Mouse (Mus musculus) heart, embryonic 16.5 days (tissue): ENCODE results near the gene Ifit1. TPM values are rescaled to one million over a fixed set of nuclear protein-coding genes. Genes with fewer than 3 reads are reported as not detected.

Experiments
- ATAC-seq: fragments of 200-750 bp; cut with Nextera tagmentation; replicated peaks from 2 replicates; pipeline ENCODE4 v1.8.0; 2017; ENCODE audit warnings: moderate number of reproducible peaks; ENCODE audit not compliant: insufficient read depth, low FRiP score; ENCODE audit errors: extremely low read depth
- H3K27ac ChIP-seq: fragments of 300-500 bp; sonication (generic); 2 replicates; pipeline ENCODE4 v1.5.1; 2014; ENCODE audit warnings: mild to moderate bottlenecking, low read length, control low read depth, moderate library complexity
- H3K27me3 ChIP-seq: fragments of 300-500 bp; sonication (generic); 2 replicates; pipeline ENCODE4 v1.6.1; 2014; ENCODE audit warnings: low read length, mixed read lengths; ENCODE audit not compliant: control insufficient read depth, insufficient read depth
- H3K36me3 ChIP-seq: fragments of 300-500 bp; sonication (generic); 2 replicates; pipeline ENCODE4 v1.6.1; 2014; ENCODE audit not compliant: control insufficient read depth, insufficient read depth
- H3K4me1 ChIP-seq: fragments of 300-500 bp; sonication (generic); 2 replicates; pipeline ENCODE4 v1.6.1; 2014; ENCODE audit warnings: low read length, mixed read lengths; ENCODE audit not compliant: control insufficient read depth, insufficient read depth
- H3K4me2 ChIP-seq: fragments of 300-500 bp; sonication (generic); 2 replicates; pipeline ENCODE4 v1.6.1; 2014; ENCODE audit warnings: low read depth, mild to moderate bottlenecking, control low read depth, low read length
- H3K4me3 ChIP-seq: fragments of 300-500 bp; sonication (generic); 2 replicates; pipeline ENCODE4 v1.5.1; 2014; ENCODE audit warnings: mild to moderate bottlenecking, control low read depth, low read length
- H3K9ac ChIP-seq: fragments of 300-500 bp; sonication (generic); 2 replicates; pipeline ENCODE4 v1.6.1; 2014; ENCODE audit warnings: low read length, control low read depth
- H3K9me3 ChIP-seq: fragments of 300-500 bp; sonication (generic); replicated peaks from 2 replicates; pipeline ENCODE4 v1.6.1; 2016; ENCODE audit warnings: low read length; ENCODE audit not compliant: control insufficient read depth
- WGBS: fragments of 180-500 bp; shearing (Covaris S2); extraction: QIAGEN DNeasy Blood & Tissue Kit; methylation state at CpG from one replicate; pipeline ENCODE4 v1.1.7; 2014; 5-methylcytosine and 5-hydroxymethylcytosine counted together
- polyA plus RNA-seq: library from polyadenylated mRNA; unstranded; fragments of >200 nt; fragmentation: Nextera tagmentation; extraction: Ambion mirVana; gene quantifications from 2 replicates; pipeline ENCODE4 v1.2.1, GENCODE M21; 2015

Ifit1 gene
- polyA plus RNA-seq, 1 experiment from 2014 or later, result 3.0 TPM

DNA sequence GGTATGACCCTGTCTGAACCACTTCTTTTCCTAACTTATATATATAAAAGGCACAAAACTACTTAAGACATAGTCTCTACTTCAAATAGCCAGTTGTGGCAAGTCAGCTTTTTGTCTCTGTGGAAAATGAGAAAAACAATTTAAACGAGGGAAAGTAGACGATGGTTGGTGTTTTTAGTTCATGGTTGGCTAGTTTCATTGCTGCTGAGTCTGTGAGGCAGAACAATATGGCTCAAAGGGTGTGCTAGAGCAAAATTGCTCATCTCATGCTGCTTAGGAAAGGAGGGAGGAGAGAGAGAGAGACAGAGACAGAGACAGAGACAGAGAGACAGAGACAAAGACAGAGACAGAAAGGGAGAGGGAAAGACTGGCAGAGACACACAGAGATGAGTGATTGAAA is 58.6 kb downstream of the Ifit1 start:
- WGBS, result 83% methylated on average over 2 of the region's 2 CpGs
- H3K4me3 ChIP-seq, result no peak overlapping the region

More for the DNA sequence above, 58.6 kb downstream of the Ifit1 start:
- Histone ChIP-seq H3K27me3 (no peaks in the 10 kb centered on the region), H3K4me2 (no peak overlapping the region), H3K36me3 (no peaks in the 10 kb centered on the region), H3K9ac (no peak overlapping the region), H3K9me3 (no peaks in the 10 kb centered on the region), H3K27ac (no peak overlapping the region), H3K4me1 (no peaks in the 10 kb centered on the region)
- ATAC-seq, result no peak

Other genes with a start within 250 kb of the Ifit1 start
- 2.5 and 3.4 TPM in 2 replicates for gene Ch25h, start 165.7 kb upstream of the Ifit1 start, polyA plus RNA-seq
- 28.9 and 32.0 TPM in 2 replicates for gene Lipa, start 113.4 kb upstream of the Ifit1 start, polyA plus RNA-seq
- gene Ifit2, start 90.2 kb upstream of the Ifit1 start, polyA plus RNA-seq, result 9.5 and 10.7 TPM in 2 replicates
- 2.1 and 3.7 TPM in 2 replicates for gene Ifit3, start 57.3 kb upstream of the Ifit1 start, polyA plus RNA-seq
- 2.5 and 3.2 TPM in 2 replicates for gene Ifit1bl1, start 38.9 kb upstream of the Ifit1 start, polyA plus RNA-seq
- 0.49 and 0.52 TPM in 2 replicates for gene Ifit3b, start 32.9 kb upstream of the Ifit1 start, polyA plus RNA-seq
- 1.3 and 1.6 TPM in 2 replicates for gene Ifit1bl2, start 128 bp upstream of the Ifit1 start, polyA plus RNA-seq
- 8.9 and 10.6 TPM in 2 replicates for gene Slc16a12, start 106.4 kb downstream of the Ifit1 start, polyA plus RNA-seq
- gene Pank1, start 238.6 kb downstream of the Ifit1 start, polyA plus RNA-seq, result 12.9 and 14.8 TPM in 2 replicates